Mouse (Mus musculus): ENCODE data around the gene Notch1. TPM values are rescaled to one million over a fixed set of nuclear protein-coding genes. Genes with fewer than 3 reads are reported as not detected.

Notch1 gene
- polyA plus RNA-seq, 1 experiment from 2014 or later: 15.5 TPM

DNA sequence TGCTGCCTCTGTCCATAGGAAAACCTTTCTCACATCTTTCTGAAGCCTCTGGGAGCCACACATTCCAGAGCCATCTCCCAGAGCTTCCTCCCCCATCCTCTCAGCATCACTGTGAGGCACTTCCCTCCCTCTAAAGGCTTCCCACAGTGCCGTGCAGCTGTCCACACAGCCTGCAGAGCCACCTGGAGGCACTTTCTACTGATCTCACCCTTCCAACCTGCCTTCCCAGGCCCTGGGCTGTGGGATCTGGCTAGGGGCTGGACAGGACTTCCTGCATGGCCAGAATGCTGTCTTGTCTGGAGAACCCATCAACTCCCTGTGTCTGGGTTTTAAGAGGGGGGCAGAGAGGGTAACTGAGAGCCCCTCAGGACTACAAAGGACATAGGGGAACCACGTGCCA, 31.0 kb upstream of the Notch1 start:
- Histone ChIP-seq H3K9ac (no peak overlapping the region), H3K27ac (no peak overlapping the region; the same call in 1 of the 2 replicates), H3K9me3 (no peaks in the 10 kb centered on the region), H3K4me1 (peaks cover 22% of the 10 kb centered on the region), H3K4me2 (replicated peaks) (no peak overlapping the region), H3K4me3 (no peak overlapping the region), H3K27me3 (no peaks in the 10 kb centered on the region), H3K36me3 (no peaks in the 10 kb centered on the region)
- ATAC-seq (ENCODE audit: low FRiP score, low read depth): peak; percentile 69; the same call in 1 of the 2 replicates
- 20% methylated on average over 2 of the region's 2 CpGs for WGBS

DNA sequence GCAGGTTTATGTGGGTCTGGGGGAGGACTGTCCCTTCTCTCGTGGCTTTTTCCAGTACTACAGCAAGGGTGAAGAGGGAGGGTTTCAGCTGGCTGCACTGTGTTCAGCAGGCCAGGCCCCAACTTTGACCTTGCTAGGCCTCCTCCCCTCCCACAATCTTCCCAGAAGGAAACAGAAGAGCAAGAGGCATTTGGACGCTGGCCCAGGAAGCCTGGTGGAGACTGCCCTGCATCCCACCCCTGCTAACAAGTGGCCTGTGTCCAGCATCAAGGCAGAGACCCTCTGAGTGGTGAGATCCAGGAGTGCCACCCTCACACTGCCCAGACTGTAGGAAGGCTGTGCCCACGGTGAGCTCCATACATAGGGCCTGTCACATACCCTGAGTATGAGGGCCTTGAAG, 27.8 kb upstream of the Notch1 start:
- Histone ChIP-seq H3K4me2 (replicated peaks) (no peak overlapping the region), H3K27me3 (no peaks in the 10 kb centered on the region), H3K9ac (no peak overlapping the region), H3K4me3 (no peak overlapping the region), H3K9me3 (no peaks in the 10 kb centered on the region), H3K4me1 (peaks cover 41% of the 10 kb centered on the region), H3K27ac (no peak overlapping the region), H3K36me3 (no peaks in the 10 kb centered on the region)
- no peak for ATAC-seq (ENCODE audit: low FRiP score, low read depth)
- 72% methylated on average over 3 of the region's 3 CpGs for WGBS

- WGBS: 87% methylated on average over 8 of the region's 8 CpGs
- Histone ChIP-seq H3K9ac (no peak overlapping the region), H3K27me3 (no peaks in the 10 kb centered on the region), H3K4me3 (no peak overlapping the region), H3K36me3 (no peaks in the 10 kb centered on the region), H3K4me1 (peaks cover 41% of the 10 kb centered on the region), H3K4me2 (replicated peaks) (no peak overlapping the region), H3K27ac (no peak overlapping the region), H3K9me3 (no peaks in the 10 kb centered on the region)
- ATAC-seq (ENCODE audit: low FRiP score, low read depth): no peak
Measured at GRCm38 (mm10) chr2:26543768-26544167, 27.3 kb upstream of the Notch1 start.

- no peaks in the 10 kb centered on the region for H3K36me3 ChIP-seq
- ATAC-seq (ENCODE audit: low FRiP score, low read depth): no peak
- H3K4me3 ChIP-seq: no peak overlapping the region
- H3K9me3 ChIP-seq: no peaks in the 10 kb centered on the region
- no peak overlapping the region for H3K27ac ChIP-seq
- no peak overlapping the region for H3K4me2 ChIP-seq (replicated peaks)
- H3K27me3 ChIP-seq: no peaks in the 10 kb centered on the region
- WGBS: 72% methylated on average over 4 of the region's 4 CpGs
- no peak overlapping the region for H3K9ac ChIP-seq
- peaks cover 41% of the 10 kb centered on the region for H3K4me1 ChIP-seq
Measured at GRCm38 (mm10) chr2:26543155-26543554, 26.7 kb upstream of the Notch1 start.

GRCm38 (mm10) chr2:26541258-26541910, 24.9 kb upstream of the Notch1 start:
- Histone ChIP-seq H3K4me1 (peaks cover 27% of the 10 kb centered on the region), H3K4me3 (no peak overlapping the region), H3K9ac (no peak overlapping the region), H3K4me2 (replicated peaks) (no peak overlapping the region), H3K27ac (peak overlapping the region; percentile 63; the same call in 1 of the 2 replicates), H3K9me3 (no peaks in the 10 kb centered on the region), H3K27me3 (no peaks in the 10 kb centered on the region), H3K36me3 (no peaks in the 10 kb centered on the region)
- ATAC-seq (ENCODE audit: low FRiP score, low read depth): peak; percentile 63
- WGBS: 29% methylated on average over 9 of the region's 9 CpGs

DNA sequence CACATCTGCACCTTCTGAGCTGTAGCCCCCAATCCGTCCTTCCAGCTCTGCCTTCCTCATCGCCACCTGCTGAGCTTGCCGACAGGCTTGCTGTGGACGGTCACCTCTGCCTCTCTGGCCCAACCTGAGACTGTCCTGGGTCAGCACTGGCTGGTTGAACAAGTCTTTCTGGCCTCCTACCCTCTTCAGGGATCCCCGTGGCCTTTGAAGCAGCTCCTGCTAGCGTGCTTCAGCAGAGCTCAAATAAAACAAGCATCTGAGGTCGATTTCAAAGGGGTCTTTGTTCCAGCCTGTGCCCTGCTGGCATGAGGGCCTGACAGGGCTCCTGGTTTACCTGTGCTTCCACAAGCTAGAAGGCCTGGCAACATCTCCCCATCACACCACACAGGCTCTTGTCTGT, 24.3 kb upstream of the Notch1 start:
- 24% methylated on average over 7 of the region's 7 CpGs for WGBS
- H3K27ac ChIP-seq: peak overlapping the region; percentile 63; the same call in 1 of the 2 replicates
- H3K4me2 ChIP-seq (replicated peaks): no peak overlapping the region
- H3K4me3 ChIP-seq: no peak overlapping the region
- no peaks in the 10 kb centered on the region for H3K9me3 ChIP-seq
- no peaks in the 10 kb centered on the region for H3K36me3 ChIP-seq
- no peak for ATAC-seq (ENCODE audit: low FRiP score, low read depth)
- no peaks in the 10 kb centered on the region for H3K27me3 ChIP-seq
- H3K9ac ChIP-seq: peak overlapping the region; percentile 48
- H3K4me1 ChIP-seq: peaks cover 28% of the 10 kb centered on the region

DNA sequence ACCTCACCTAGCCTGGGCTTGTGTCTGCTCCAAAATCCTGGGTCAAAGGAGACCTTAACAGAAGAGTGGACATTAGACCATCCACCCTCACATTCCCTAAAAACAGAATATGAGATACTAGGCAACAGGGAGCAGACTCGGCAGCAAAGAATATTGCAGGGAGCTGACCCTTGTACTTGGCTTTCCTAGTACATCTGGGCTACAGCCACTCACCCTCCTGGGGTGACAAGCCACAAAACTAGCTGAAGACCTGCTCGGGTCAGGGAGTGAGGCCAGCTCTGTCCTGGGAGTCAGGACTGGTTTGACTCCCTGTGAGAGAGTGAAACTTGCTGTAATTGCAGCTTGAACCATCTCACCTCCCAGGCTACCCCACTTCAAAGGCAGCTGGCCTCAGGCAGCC, 23.1 kb upstream of the Notch1 start:
- Histone ChIP-seq H3K9me3 (no peaks in the 10 kb centered on the region), H3K27me3 (no peaks in the 10 kb centered on the region), H3K4me2 (replicated peaks) (no peak overlapping the region), H3K27ac (no peak overlapping the region), H3K9ac (0 out of 2 replicates have a peak overlapping the region, but pooled peaks have one; percentile 8), H3K4me3 (no peak overlapping the region), H3K4me1 (peaks cover 35% of the 10 kb centered on the region), H3K36me3 (no peaks in the 10 kb centered on the region)
- ATAC-seq (ENCODE audit: low FRiP score, low read depth): no peak
- WGBS: 24% methylated on average over 2 of the region's 2 CpGs

DNA sequence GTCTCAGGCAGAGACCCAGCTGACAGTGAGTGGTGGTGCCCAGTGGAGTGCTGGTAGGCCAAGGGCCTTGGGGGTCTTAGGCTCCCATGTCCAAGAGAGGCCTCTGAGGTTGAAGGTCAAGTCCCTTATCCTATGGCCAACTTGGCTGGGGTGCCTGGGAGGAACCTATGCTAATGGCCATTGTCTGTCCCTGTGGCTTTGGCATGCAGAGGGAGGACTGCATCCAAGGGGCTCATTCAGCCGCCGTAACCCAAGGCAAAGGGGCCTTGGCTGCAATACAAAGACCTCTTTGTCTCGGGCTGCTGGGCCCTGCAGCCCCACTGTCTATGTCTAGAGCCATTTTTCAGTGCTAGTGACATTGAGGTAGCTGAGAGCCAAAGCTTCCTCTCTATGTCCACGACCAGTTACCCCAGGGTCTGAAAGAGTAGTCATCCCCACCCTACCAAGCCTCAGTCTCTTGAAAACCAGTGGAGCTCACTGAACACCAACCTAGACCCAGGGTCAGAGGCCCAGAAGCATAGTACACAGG, 19.1 kb upstream of the Notch1 start:
- 55% methylated on average over 4 of the region's 4 CpGs for WGBS
- Histone ChIP-seq H3K4me2 (replicated peaks) (no peak overlapping the region), H3K4me1 (peaks cover 20% of the 10 kb centered on the region), H3K9ac (no peak overlapping the region), H3K36me3 (no peaks in the 10 kb centered on the region), H3K9me3 (no peaks in the 10 kb centered on the region), H3K27me3 (no peaks in the 10 kb centered on the region), H3K4me3 (no peak overlapping the region), H3K27ac (no peak overlapping the region; the same call in 1 of the 2 replicates)
- ATAC-seq (ENCODE audit: low FRiP score, low read depth): no peak

DNA sequence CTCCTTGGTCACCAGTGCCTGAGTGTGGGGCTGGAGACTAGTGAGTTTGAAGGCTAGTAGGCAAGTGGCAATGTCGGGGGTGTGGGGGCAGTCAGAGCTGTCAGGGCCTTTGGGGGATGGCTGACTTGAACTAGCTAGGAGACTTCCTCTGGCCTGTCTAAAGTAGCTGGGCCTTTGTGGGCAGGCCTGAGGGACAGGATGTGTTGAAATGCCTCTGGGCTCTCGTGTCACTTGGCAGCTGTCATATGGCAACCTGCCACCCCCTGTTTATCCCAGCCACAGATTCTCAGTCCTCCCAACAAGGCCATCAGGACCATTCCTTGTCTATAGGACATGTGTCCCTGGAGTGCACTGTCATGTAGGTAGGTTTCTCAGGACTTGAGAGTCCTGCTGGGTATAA, 18.2 kb upstream of the Notch1 start:
- 79% methylated on average over 2 of the region's 2 CpGs for WGBS
- Histone ChIP-seq H3K27me3 (no peaks in the 10 kb centered on the region), H3K36me3 (no peaks in the 10 kb centered on the region), H3K4me2 (replicated peaks) (no peak overlapping the region), H3K9me3 (no peaks in the 10 kb centered on the region), H3K4me3 (no peak overlapping the region), H3K9ac (no peak overlapping the region), H3K4me1 (peaks cover 11% of the 10 kb centered on the region; the same call in 1 of the 2 replicates), H3K27ac (no peak overlapping the region)
- ATAC-seq (ENCODE audit: low FRiP score, low read depth): no peak

DNA sequence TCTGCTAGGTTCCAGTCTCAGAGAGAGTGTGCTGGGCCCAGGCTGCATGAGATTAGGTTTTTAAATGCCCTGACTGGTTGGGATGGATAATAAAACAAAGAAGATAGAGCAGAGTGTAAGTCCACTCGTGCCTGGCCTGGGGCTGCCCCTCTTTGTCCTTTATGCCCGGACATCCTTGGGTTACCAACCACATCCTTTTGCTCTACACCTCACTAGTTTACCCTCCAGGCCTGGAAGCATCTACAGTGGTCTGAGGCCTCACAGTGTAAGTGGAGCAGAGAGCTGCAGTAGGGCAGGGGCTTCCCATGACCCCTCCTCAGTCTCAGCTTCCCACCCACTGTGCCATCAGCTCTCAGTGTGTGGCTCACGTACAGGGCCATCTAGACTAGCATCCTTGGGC, 17.7 kb upstream of the Notch1 start:
- WGBS: 78% methylated on average over 3 of the region's 3 CpGs

DNA sequence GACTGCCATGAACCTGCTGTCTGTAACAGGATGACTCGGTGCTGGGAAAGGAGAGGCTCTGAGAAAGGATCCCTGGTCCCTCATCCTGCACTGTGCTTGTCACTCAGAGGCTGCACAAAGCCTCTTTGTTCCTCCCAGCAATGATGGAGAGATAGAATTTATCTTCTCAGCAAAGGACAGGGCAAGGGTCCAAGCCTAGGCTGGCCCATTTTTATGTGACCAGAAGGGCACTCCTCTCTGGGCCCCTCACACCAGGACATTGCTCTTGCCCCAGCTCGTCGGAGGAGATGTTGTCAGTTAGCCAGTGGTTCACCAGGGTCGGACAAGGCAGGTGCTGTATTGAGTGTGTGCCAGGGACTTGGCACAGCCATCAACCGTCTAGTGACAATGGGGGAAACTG, 16.8 kb upstream of the Notch1 start:
- H3K9ac ChIP-seq: no peak overlapping the region
- no peak overlapping the region for H3K27ac ChIP-seq
- WGBS: 61% methylated on average over 5 of the region's 5 CpGs
- no peak overlapping the region for H3K4me2 ChIP-seq (replicated peaks)
- no peaks in the 10 kb centered on the region for H3K36me3 ChIP-seq
- no peaks in the 10 kb centered on the region for H3K27me3 ChIP-seq
- H3K4me3 ChIP-seq: no peak overlapping the region
- peaks cover 14% of the 10 kb centered on the region; the same call in 1 of the 2 replicates for H3K4me1 ChIP-seq
- ATAC-seq (ENCODE audit: low FRiP score, low read depth): no peak
- H3K9me3 ChIP-seq: no peaks in the 10 kb centered on the region

More for the DNA sequence above, 17.7 kb upstream of the Notch1 start:
- Histone ChIP-seq H3K9me3 (no peaks in the 10 kb centered on the region), H3K27ac (no peak overlapping the region), H3K4me1 (peaks cover 11% of the 10 kb centered on the region; the same call in 1 of the 2 replicates), H3K4me2 (replicated peaks) (no peak overlapping the region), H3K27me3 (no peaks in the 10 kb centered on the region), H3K36me3 (no peaks in the 10 kb centered on the region), H3K9ac (no peak overlapping the region), H3K4me3 (no peak overlapping the region)
- no peak for ATAC-seq (ENCODE audit: low FRiP score, low read depth)

- H3K27me3 ChIP-seq: no peaks in the 10 kb centered on the region
- H3K4me2 ChIP-seq (replicated peaks): no peak overlapping the region
- H3K9me3 ChIP-seq: no peaks in the 10 kb centered on the region
- 89% methylated on average over 6 of the region's 6 CpGs for WGBS
- no peak overlapping the region for H3K9ac ChIP-seq
- H3K27ac ChIP-seq: no peak overlapping the region
- no peak for ATAC-seq (ENCODE audit: low FRiP score, low read depth)
- H3K4me1 ChIP-seq: peaks cover 28% of the 10 kb centered on the region
- no peak overlapping the region for H3K4me3 ChIP-seq
- no peaks in the 10 kb centered on the region for H3K36me3 ChIP-seq
Measured at GRCm38 (mm10) chr2:26531829-26532228, 15.4 kb upstream of the Notch1 start.

GRCm38 (mm10) chr2:26529881-26530280, 13.4 kb upstream of the Notch1 start:
- no peaks in the 10 kb centered on the region for H3K9me3 ChIP-seq

More at GRCm38 (mm10) chr2:26529881-26530280, 13.4 kb upstream of the Notch1 start:
- no peak overlapping the region for H3K27ac ChIP-seq
- H3K27me3 ChIP-seq: no peaks in the 10 kb centered on the region
- no peak for ATAC-seq (ENCODE audit: low FRiP score, low read depth)
- no peak overlapping the region for H3K4me3 ChIP-seq
- no peaks in the 10 kb centered on the region for H3K36me3 ChIP-seq
- 74% methylated on average over 3 of the region's 3 CpGs for WGBS
- H3K4me2 ChIP-seq (replicated peaks): no peak overlapping the region
- H3K4me1 ChIP-seq: peaks cover 36% of the 10 kb centered on the region
- H3K9ac ChIP-seq: no peak overlapping the region
